Mouse (Mus musculus) hindbrain, embryonic 16.5 days (tissue): ENCODE measurements at regions not wholly inside any gene's neighbourhood (a gene's known extent, or its start where the extent isn't known, plus 50 kb on each side); places are given as distances from the start of the nearest gene placed in this dataset.

Experiments used
- ATAC-seq: fragments of 200-750 bp; cut with Nextera tagmentation; 2 replicates; pipeline ENCODE4 v1.8.0; 2017; ENCODE audit warnings: moderate TSS enrichment, moderate library complexity
- H3K27ac ChIP-seq: fragments of 300-500 bp; sonication (generic); 2 replicates; pipeline ENCODE4 v1.5.1; 2014; ENCODE audit warnings: low read depth, mild to moderate bottlenecking, control low read depth, low read length, moderate library complexity
- H3K27me3 ChIP-seq: fragments of 300-500 bp; sonication (generic); replicated peaks from 2 replicates; pipeline ENCODE4 v1.6.1; 2014; ENCODE audit warnings: low read length; ENCODE audit not compliant: control insufficient read depth, insufficient read depth
- H3K36me3 ChIP-seq: fragments of 300-500 bp; sonication (generic); 2 replicates; pipeline ENCODE4 v1.6.1; 2014; ENCODE audit warnings: mild to moderate bottlenecking, low read length, moderate library complexity, mixed read lengths; ENCODE audit not compliant: control insufficient read depth, insufficient read depth
- H3K4me1 ChIP-seq: fragments of 300-500 bp; sonication (generic); 2 replicates; pipeline ENCODE4 v1.6.1; 2014; ENCODE audit warnings: low read depth, low read length; ENCODE audit not compliant: control insufficient read depth, insufficient read depth
- H3K4me2 ChIP-seq: fragments of 300-500 bp; sonication (generic); 2 replicates; pipeline ENCODE4 v1.6.1; 2014; ENCODE audit warnings: mild to moderate bottlenecking, low read length, control low read depth, moderate library complexity
- H3K4me3 ChIP-seq: fragments of 300-500 bp; sonication (generic); 2 replicates; pipeline ENCODE4 v1.5.1; 2014; ENCODE audit warnings: mild to moderate bottlenecking, low read length, control low read depth, moderate library complexity
- H3K9ac ChIP-seq: fragments of 300-500 bp; sonication (generic); 2 replicates; pipeline ENCODE4 v1.6.1; 2014; ENCODE audit warnings: low read depth, mild to moderate bottlenecking, control low read depth, low read length, moderate library complexity
- H3K9me3 ChIP-seq: fragments of 300-500 bp; sonication (generic); 2 replicates; pipeline ENCODE4 v1.6.1; 2014; ENCODE audit warnings: mild to moderate bottlenecking, low read length, moderate library complexity; ENCODE audit not compliant: control insufficient read depth
- WGBS: fragments of 180-500 bp; shearing (Covaris S2); extraction: QIAGEN DNeasy Blood & Tissue Kit; methylation state at CpG from one replicate; pipeline ENCODE4 v1.1.7; 2014; 5-methylcytosine and 5-hydroxymethylcytosine counted together

GRCm38 (mm10) chr4:71839134-71839802, 81.5 kb upstream of the Gm11232 start:
- no peak overlapping the region for H3K4me3 ChIP-seq
- WGBS: 60% methylated on average over 3 of the region's 3 CpGs
- no peaks in the 10 kb centered on the region for H3K4me1 ChIP-seq
- no peaks in the 10 kb centered on the region for H3K36me3 ChIP-seq
- no peak overlapping the region for H3K4me2 ChIP-seq
- 0 out of 2 replicates have a peak, but pooled peaks have one; percentile 44 for ATAC-seq
- H3K9me3 ChIP-seq: no peaks in the 10 kb centered on the region
- no peak overlapping the region for H3K9ac ChIP-seq
- no peak overlapping the region for H3K27ac ChIP-seq
- H3K27me3 ChIP-seq: no peaks in the 10 kb centered on the region

- Histone ChIP-seq H3K9me3 (no peaks in the 10 kb centered on the region), H3K9ac (no peak overlapping the region), H3K36me3 (no peaks in the 10 kb centered on the region), H3K4me2 (no peak overlapping the region), H3K27me3 (no peaks in the 10 kb centered on the region), H3K4me3 (no peak overlapping the region), H3K4me1 (no peaks in the 10 kb centered on the region), H3K27ac (no peak overlapping the region)
- no peak for ATAC-seq
- 85% methylated on average over 1 of the region's 1 CpGs for WGBS
Observed at GRCm38 (mm10) chr4:71835737-71836136, 78.0 kb upstream of the Gm11232 start.

- no peaks in the 10 kb centered on the region for H3K36me3 ChIP-seq
- WGBS: 80% methylated on average over 4 of the region's 4 CpGs
Observed at GRCm38 (mm10) chr4:71811444-71811843, 53.7 kb upstream of the Gm11232 start.

DNA sequence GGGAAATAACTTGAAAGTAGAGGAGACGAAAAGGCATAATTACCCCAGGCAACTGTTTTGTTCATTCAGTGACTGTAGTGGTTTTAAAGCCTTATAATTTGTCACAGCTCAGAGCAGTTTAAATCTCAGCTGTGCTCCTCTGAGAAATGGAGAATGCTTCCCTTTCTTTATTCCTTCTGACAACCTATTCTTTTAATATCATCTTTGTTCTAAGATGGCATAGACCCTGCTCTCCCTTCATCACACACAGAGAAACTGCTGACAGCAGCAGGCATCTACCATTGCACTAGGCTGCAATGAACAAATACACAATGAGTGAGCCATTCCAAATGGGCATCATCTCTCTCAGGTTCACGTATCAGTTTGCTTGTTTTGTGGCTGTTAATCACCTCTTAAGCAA, 50.5 kb upstream of the Gm11232 start:
- Histone ChIP-seq H3K4me2 (no peak overlapping the region), H3K36me3 (no peaks in the 10 kb centered on the region), H3K27ac (no peak overlapping the region), H3K4me1 (no peaks in the 10 kb centered on the region), H3K9ac (no peak overlapping the region), H3K4me3 (no peak overlapping the region), H3K9me3 (no peaks in the 10 kb centered on the region), H3K27me3 (no peaks in the 10 kb centered on the region)
- 0 out of 2 replicates have a peak, but pooled peaks have one; percentile 48 for ATAC-seq
- WGBS: 34% methylated on average over 2 of the region's 2 CpGs

More at GRCm38 (mm10) chr4:71811444-71811843, 53.7 kb upstream of the Gm11232 start:
- Histone ChIP-seq H3K9me3 (no peaks in the 10 kb centered on the region), H3K4me3 (no peak overlapping the region), H3K4me2 (no peak overlapping the region), H3K9ac (no peak overlapping the region), H3K4me1 (no peaks in the 10 kb centered on the region), H3K27me3 (no peaks in the 10 kb centered on the region), H3K27ac (no peak overlapping the region)
- ATAC-seq: no peak
